Mouse (Mus musculus) hindbrain, embryonic 11.5 days (tissue): ENCODE data around the gene 1700013G24Rik. TPM values are rescaled to one million over a fixed set of nuclear protein-coding genes. Genes with fewer than 3 reads are reported as not detected.
A peak's percentile ranks its signal among the peaks of the same experiment; 100 is the strongest.

Experiments used
- ATAC-seq: fragments of 200-750 bp; cut with Nextera tagmentation; 2 replicates; pipeline ENCODE4 v1.8.0; 2017; ENCODE audit warnings: mild to moderate bottlenecking, moderate TSS enrichment, moderate library complexity; ENCODE audit not compliant: low FRiP score
- DNase-seq: peaks from one replicate; pipeline ENCODE4 v3.0.0-alpha.2; 2015; ENCODE audit warnings: low spot score
- H3K27ac ChIP-seq: fragments of 300-500 bp; sonication (generic); 2 replicates; pipeline ENCODE4 v1.5.1; 2014; ENCODE audit warnings: mild to moderate bottlenecking, low read depth, low read length
- H3K27me3 ChIP-seq: fragments of 300-500 bp; sonication (generic); 2 replicates; pipeline ENCODE4 v1.6.1; 2014; ENCODE audit warnings: mild to moderate bottlenecking, low read length, moderate library complexity, mixed read lengths; ENCODE audit not compliant: control insufficient read depth, insufficient read depth
- H3K36me3 ChIP-seq: fragments of 300-500 bp; sonication (generic); 2 replicates; pipeline ENCODE4 v1.6.1; 2014; ENCODE audit warnings: mild to moderate bottlenecking, low read length, moderate library complexity, mixed read lengths; ENCODE audit not compliant: control insufficient read depth, insufficient read depth
- H3K4me1 ChIP-seq: fragments of 300-500 bp; sonication (generic); replicated peaks from 2 replicates; pipeline ENCODE4 v1.6.1; 2014; ENCODE audit warnings: low read length, mixed read lengths; ENCODE audit not compliant: control insufficient read depth, insufficient read depth
- H3K4me2 ChIP-seq: fragments of 300-500 bp; sonication (generic); replicated peaks from 2 replicates; pipeline ENCODE4 v1.6.1; 2014; ENCODE audit warnings: mild to moderate bottlenecking, low read depth, low read length
- H3K4me3 ChIP-seq: fragments of 300-500 bp; sonication (generic); 2 replicates; pipeline ENCODE4 v1.5.1; 2014; ENCODE audit warnings: low read depth, low read length
- H3K9ac ChIP-seq: fragments of 300-500 bp; sonication (generic); 2 replicates; pipeline ENCODE4 v1.6.1; 2014; ENCODE audit warnings: low read depth, low read length
- H3K9me3 ChIP-seq: fragments of 300-500 bp; sonication (generic); 2 replicates; pipeline ENCODE4 v1.6.1; 2016; ENCODE audit warnings: low read length; ENCODE audit not compliant: control insufficient read depth
- WGBS: fragments of 180-500 bp; shearing (Covaris S2); extraction: QIAGEN DNeasy Blood & Tissue Kit; methylation state at CpG from one replicate; pipeline ENCODE4 v1.1.7; 2014; 5-methylcytosine and 5-hydroxymethylcytosine counted together
- polyA plus RNA-seq: library from polyadenylated mRNA; unstranded; fragments of >200 nt; fragmentation: Nextera tagmentation; extraction: Ambion mirVana; gene quantifications from 2 replicates; pipeline ENCODE4 v1.2.1, GENCODE M21; 2014

1700013G24Rik gene
- polyA plus RNA-seq, 1 experiment from 2014 or later: not detected

- H3K9ac ChIP-seq: no peak overlapping the region
- peak; percentile 32 for DNase-seq
- ATAC-seq: no peak
These were observed 32.3 kb downstream of the 1700013G24Rik start for GRCm38 (mm10) chr4:137485258-137485960.

GRCm38 (mm10) chr4:137486081-137487014 is 33.3 kb downstream of the 1700013G24Rik start:
- no peak overlapping the region for H3K4me3 ChIP-seq
- H3K4me2 ChIP-seq: no peak overlapping the region
- H3K4me1 ChIP-seq: peaks cover 32% of the 10 kb centered on the region
- no peak overlapping the region for H3K9ac ChIP-seq
- ATAC-seq: no peak
- no peaks in the 10 kb centered on the region for H3K27me3 ChIP-seq
- H3K9me3 ChIP-seq: no peaks in the 10 kb centered on the region
- 31% methylated on average over 20 of the region's 20 CpGs for WGBS
- 0 out of 2 replicates have a peak overlapping the region, but pooled peaks have one; percentile 10 for H3K27ac ChIP-seq
- H3K36me3 ChIP-seq: no peaks in the 10 kb centered on the region
- DNase-seq: peak; percentile 20

More at GRCm38 (mm10) chr4:137485258-137485960, 32.3 kb downstream of the 1700013G24Rik start:
- H3K36me3 ChIP-seq: no peaks in the 10 kb centered on the region
- H3K27me3 ChIP-seq: no peaks in the 10 kb centered on the region
- H3K4me2 ChIP-seq: no peak overlapping the region
- 41% methylated on average over 14 of the region's 14 CpGs for WGBS
- H3K27ac ChIP-seq: 0 out of 2 replicates have a peak overlapping the region, but pooled peaks have one; percentile 10
- no peaks in the 10 kb centered on the region for H3K9me3 ChIP-seq
- H3K4me3 ChIP-seq: no peak overlapping the region
- H3K4me1 ChIP-seq: peaks cover 38% of the 10 kb centered on the region

- Histone ChIP-seq H3K27me3 (no peaks in the 10 kb centered on the region), H3K4me3 (no peak overlapping the region), H3K9ac (peak overlapping the region; percentile 31; the same call in 1 of the 2 replicates), H3K4me1 (peaks cover 25% of the 10 kb centered on the region), H3K9me3 (no peaks in the 10 kb centered on the region), H3K4me2 (no peak overlapping the region), H3K27ac (peak overlapping the region; percentile 47; the same call in 1 of the 2 replicates), H3K36me3 (no peaks in the 10 kb centered on the region)
- DNase-seq (peak; percentile 34), ATAC-seq (no peak)
- 42% methylated on average over 9 of the region's 10 CpGs for WGBS
These were observed 34.4 kb downstream of the 1700013G24Rik start for GRCm38 (mm10) chr4:137487286-137488000.

- 32% methylated on average over 11 of the region's 11 CpGs for WGBS
- Histone ChIP-seq H3K4me1 (peaks cover 25% of the 10 kb centered on the region), H3K9ac (0 out of 2 replicates have a peak overlapping the region, but pooled peaks have one; percentile 31), H3K4me3 (no peak overlapping the region), H3K27ac (no peak overlapping the region), H3K9me3 (no peaks in the 10 kb centered on the region), H3K36me3 (no peaks in the 10 kb centered on the region), H3K4me2 (no peak overlapping the region), H3K27me3 (no peaks in the 10 kb centered on the region)
- DNase-seq (peak; percentile 27), ATAC-seq (no peak)
These were observed 35.0 kb downstream of the 1700013G24Rik start for GRCm38 (mm10) chr4:137488038-137488437.

- H3K27ac ChIP-seq: 0 out of 2 replicates have a peak overlapping the region, but pooled peaks have one; percentile 17
- H3K9ac ChIP-seq: 0 out of 2 replicates have a peak overlapping the region, but pooled peaks have one; percentile 23
- DNase-seq: peak; percentile 63
- 15% methylated on average over 12 of the region's 12 CpGs for WGBS
- no peaks in the 10 kb centered on the region for H3K36me3 ChIP-seq
- no peaks in the 10 kb centered on the region for H3K27me3 ChIP-seq
- peak; percentile 50; the same call in 1 of the 2 replicates for ATAC-seq
- no peaks in the 10 kb centered on the region for H3K9me3 ChIP-seq
- peaks cover 25% of the 10 kb centered on the region for H3K4me1 ChIP-seq
- no peak overlapping the region for H3K4me2 ChIP-seq
- H3K4me3 ChIP-seq: no peak overlapping the region
These were observed 35.7 kb downstream of the 1700013G24Rik start for GRCm38 (mm10) chr4:137488571-137489303.

GRCm38 (mm10) chr4:137489996-137490395 is 36.9 kb downstream of the 1700013G24Rik start:
- ATAC-seq: no peak
- no peak overlapping the region for H3K9ac ChIP-seq

GRCm38 (mm10) chr4:137492563-137492962 is 39.5 kb downstream of the 1700013G24Rik start:
- 83% methylated on average over 11 of the region's 11 CpGs for WGBS
- no peak overlapping the region for H3K4me2 ChIP-seq
- H3K27ac ChIP-seq: no peak overlapping the region
- H3K9ac ChIP-seq: no peak overlapping the region
- no peak for ATAC-seq
- no peaks in the 10 kb centered on the region for H3K36me3 ChIP-seq
- peaks cover 13% of the 10 kb centered on the region for H3K4me1 ChIP-seq
- no peak for DNase-seq
- no peaks in the 10 kb centered on the region for H3K9me3 ChIP-seq
- no peak overlapping the region for H3K4me3 ChIP-seq
- no peaks in the 10 kb centered on the region for H3K27me3 ChIP-seq

More at GRCm38 (mm10) chr4:137489996-137490395, 36.9 kb downstream of the 1700013G24Rik start:
- no peak for DNase-seq
- H3K27ac ChIP-seq: no peak overlapping the region
- no peaks in the 10 kb centered on the region for H3K9me3 ChIP-seq
- peaks cover 30% of the 10 kb centered on the region for H3K4me1 ChIP-seq
- H3K4me3 ChIP-seq: no peak overlapping the region
- 55% methylated on average over 8 of the region's 8 CpGs for WGBS
- H3K27me3 ChIP-seq: no peaks in the 10 kb centered on the region
- no peaks in the 10 kb centered on the region for H3K36me3 ChIP-seq
- no peak overlapping the region for H3K4me2 ChIP-seq
